Mouse (Mus musculus) limb, embryonic 14.5 days (tissue): Measurements from ENCODE around the gene Cachd1. TPM values are rescaled to one million over a fixed set of nuclear protein-coding genes. Genes with fewer than 3 reads are reported as not detected.

Experiments
- ATAC-seq: fragments of 200-750 bp; cut with Nextera tagmentation; 2 replicates; pipeline ENCODE4 v1.8.0; 2017; ENCODE audit warnings: low read depth, moderate number of reproducible peaks, moderate TSS enrichment; ENCODE audit not compliant: low FRiP score
- DNase-seq: peaks from one replicate; pipeline ENCODE4 v3.0.0-alpha.2; 2015; ENCODE audit warnings: low spot score
- H3K27ac ChIP-seq: fragments of 300-500 bp; sonication (generic); replicated peaks from 2 replicates; pipeline ENCODE4 v1.5.1; 2014; ENCODE audit warnings: low read depth, mild to moderate bottlenecking, low read length, moderate library complexity, mixed read lengths
- H3K27me3 ChIP-seq: fragments of 300-500 bp; sonication (generic); 2 replicates; pipeline ENCODE4 v1.6.1; 2014; ENCODE audit warnings: low read length, mixed read lengths; ENCODE audit not compliant: control insufficient read depth, insufficient read depth
- H3K36me3 ChIP-seq: fragments of 300-500 bp; sonication (generic); 2 replicates; pipeline ENCODE4 v1.6.1; 2014; ENCODE audit warnings: mild to moderate bottlenecking, low read length, moderate library complexity, mixed read lengths; ENCODE audit not compliant: control insufficient read depth, insufficient read depth
- H3K4me1 ChIP-seq: fragments of 300-500 bp; sonication (generic); 2 replicates; pipeline ENCODE4 v1.6.1; 2014; ENCODE audit warnings: antibody characterized with exemption, low read length, mixed read lengths; ENCODE audit not compliant: control insufficient read depth, insufficient read depth
- H3K4me2 ChIP-seq: fragments of 300-500 bp; sonication (generic); replicated peaks from 2 replicates; pipeline ENCODE4 v1.6.1; 2014; ENCODE audit warnings: low read depth, mild to moderate bottlenecking, low read length, moderate library complexity; ENCODE audit not compliant: severe bottlenecking
- H3K4me3 ChIP-seq: fragments of 300-500 bp; sonication (generic); replicated peaks from 2 replicates; pipeline ENCODE4 v1.5.1; 2014; ENCODE audit warnings: low read length
- H3K9ac ChIP-seq: fragments of 300-500 bp; sonication (generic); 2 replicates; pipeline ENCODE4 v1.6.1; 2014; ENCODE audit warnings: mild to moderate bottlenecking, low read depth, low read length, moderate library complexity; ENCODE audit not compliant: severe bottlenecking
- H3K9me3 ChIP-seq: fragments of 300-500 bp; sonication (generic); 2 replicates; pipeline ENCODE4 v1.6.1; 2016; ENCODE audit warnings: low read length; ENCODE audit not compliant: control insufficient read depth
- POLR2A ChIP-seq: fragments of 200-500 bp; IDR thresholded peaks from 2 replicates; pipeline ENCODE4 v1.8.0; 2012; ENCODE audit warnings: inconsistent platforms, mild to moderate bottlenecking, moderate library complexity, borderline replicate concordance; ENCODE audit not compliant: insufficient read depth, insufficient read length; ENCODE audit errors: extremely low read depth
- WGBS: fragments of 180-500 bp; shearing (Covaris S2); extraction: QIAGEN DNeasy Blood & Tissue Kit; methylation state at CpG from one replicate; pipeline ENCODE4 v1.1.7; 2014; 5-methylcytosine and 5-hydroxymethylcytosine counted together
- polyA plus RNA-seq, 2 experiments: library from polyadenylated mRNA; depleted of rRNA in 1 of 2; stranded (reverse) in 1 of 2; unstranded in 1 of 2; fragments of >200 nt; fragmentation: Nextera tagmentation in 1 of 2; extraction: Ambion mirVana in 1 of 2; gene quantifications; 2 replicates each; pipeline versions ENCODE4 v1.2.1 to v1.2.3; 2012 to 2014

Cachd1 gene
- polyA plus RNA-seq, 2 experiments: 37.3 to 103 TPM

- H3K4me3 ChIP-seq: no peak overlapping the region
- no peaks in the 10 kb centered on the region for H3K27me3 ChIP-seq
- H3K4me2 ChIP-seq: no peak overlapping the region
- H3K9me3 ChIP-seq: no peaks in the 10 kb centered on the region
- H3K9ac ChIP-seq: no peak overlapping the region
- DNase-seq (no peak), ATAC-seq (no peak)
- WGBS: 83% methylated on average over 4 of the region's 4 CpGs
- H3K4me1 ChIP-seq: peaks cover 27% of the 10 kb centered on the region
- peaks cover 6% of the 10 kb centered on the region for H3K36me3 ChIP-seq
- no peak overlapping the region for H3K27ac ChIP-seq
- no peak for TF ChIP-seq POLR2A
These were observed 137.2 kb downstream of the Cachd1 start for GRCm38 (mm10) chr4:100913666-100914065.

DNA sequence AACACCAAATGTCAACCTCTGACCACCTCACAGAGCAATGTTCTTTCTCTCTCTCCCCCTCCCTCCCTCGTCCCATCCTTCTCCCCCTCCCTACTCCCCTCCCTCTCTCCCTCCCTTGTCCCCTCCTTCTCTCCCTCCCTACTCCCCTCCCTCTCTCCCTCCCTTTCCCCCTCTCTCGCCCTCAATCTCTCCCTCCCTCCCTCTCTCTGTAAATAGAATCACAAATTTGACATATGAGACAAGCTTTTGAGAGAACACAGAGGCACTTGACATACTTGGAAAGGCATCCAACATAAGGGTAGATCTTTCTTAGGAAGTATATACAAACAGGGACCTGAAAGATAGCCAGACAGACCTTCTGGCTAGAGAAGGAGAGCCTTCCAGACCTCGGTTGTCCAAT lies 138.1 kb downstream of the Cachd1 start:
- DNase-seq (no peak), ATAC-seq (no peak)
- 52% methylated on average over 3 of the region's 3 CpGs for WGBS
- peaks cover 13% of the 10 kb centered on the region for H3K36me3 ChIP-seq
- peaks cover 22% of the 10 kb centered on the region for H3K4me1 ChIP-seq
- no peak overlapping the region for H3K27ac ChIP-seq
- no peak overlapping the region for H3K4me3 ChIP-seq
- no peak overlapping the region for H3K4me2 ChIP-seq
- no peak overlapping the region for H3K9ac ChIP-seq
- H3K27me3 ChIP-seq: no peaks in the 10 kb centered on the region
- no peaks in the 10 kb centered on the region for H3K9me3 ChIP-seq
- TF ChIP-seq POLR2A: no peak

DNA sequence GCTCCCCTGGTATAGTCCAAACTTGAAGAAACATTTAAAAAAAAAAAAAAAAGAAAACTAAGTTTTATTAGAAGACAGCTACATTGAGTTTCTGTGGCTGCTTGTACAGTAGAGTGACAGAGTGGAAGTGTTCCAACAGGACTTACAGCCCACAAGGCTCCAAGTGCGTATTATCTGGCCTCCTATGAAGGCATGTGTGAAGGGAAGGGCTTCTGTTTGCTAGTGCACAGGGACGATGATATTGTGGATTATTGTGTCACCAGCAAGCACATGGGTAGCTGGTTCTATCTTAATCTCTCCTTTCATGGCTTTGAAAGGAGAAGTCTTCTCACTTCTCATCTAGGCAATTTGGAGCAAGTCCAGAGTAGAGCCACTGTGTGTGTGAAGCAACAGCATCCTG lies 138.6 kb downstream of the Cachd1 start:
- 82% methylated on average over 2 of the region's 2 CpGs for WGBS
- TF ChIP-seq POLR2A: no peak
- Histone ChIP-seq H3K4me3 (no peak overlapping the region), H3K4me1 (peaks cover 17% of the 10 kb centered on the region), H3K9ac (no peak overlapping the region), H3K27me3 (no peaks in the 10 kb centered on the region), H3K9me3 (no peaks in the 10 kb centered on the region), H3K36me3 (peaks cover 14% of the 10 kb centered on the region), H3K27ac (no peak overlapping the region), H3K4me2 (no peak overlapping the region)
- DNase-seq (no peak), ATAC-seq (no peak)

DNA sequence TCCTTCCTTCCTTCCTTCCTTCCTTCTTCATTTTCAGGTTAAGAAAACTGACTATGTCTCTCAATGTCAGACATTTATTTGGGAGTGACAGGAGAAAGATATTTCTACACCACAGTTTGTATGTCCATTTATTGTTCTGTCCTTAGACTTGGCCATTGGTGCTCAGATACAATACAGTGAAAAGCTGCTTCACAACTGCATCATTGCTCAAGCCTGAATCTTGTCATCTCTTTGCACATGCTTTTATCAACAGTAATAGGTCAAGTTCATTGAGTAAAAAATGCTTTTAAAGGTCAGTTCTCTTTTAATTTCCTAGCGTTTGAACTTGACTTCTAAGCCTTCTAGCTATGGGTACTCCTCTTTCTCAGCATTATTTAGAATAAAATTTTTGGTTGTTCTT lies 141.0 kb downstream of the Cachd1 start:
- Histone ChIP-seq H3K36me3 (peaks cover 24% of the 10 kb centered on the region), H3K4me2 (no peak overlapping the region), H3K9ac (no peak overlapping the region), H3K27me3 (no peaks in the 10 kb centered on the region), H3K27ac (no peak overlapping the region), H3K9me3 (no peaks in the 10 kb centered on the region), H3K4me1 (peaks cover 7% of the 10 kb centered on the region), H3K4me3 (no peak overlapping the region)
- TF ChIP-seq POLR2A: no peak
- WGBS: 88% methylated on average over 1 of the region's 1 CpGs
- no peak for ATAC-seq
- DNase-seq: no peak

DNA sequence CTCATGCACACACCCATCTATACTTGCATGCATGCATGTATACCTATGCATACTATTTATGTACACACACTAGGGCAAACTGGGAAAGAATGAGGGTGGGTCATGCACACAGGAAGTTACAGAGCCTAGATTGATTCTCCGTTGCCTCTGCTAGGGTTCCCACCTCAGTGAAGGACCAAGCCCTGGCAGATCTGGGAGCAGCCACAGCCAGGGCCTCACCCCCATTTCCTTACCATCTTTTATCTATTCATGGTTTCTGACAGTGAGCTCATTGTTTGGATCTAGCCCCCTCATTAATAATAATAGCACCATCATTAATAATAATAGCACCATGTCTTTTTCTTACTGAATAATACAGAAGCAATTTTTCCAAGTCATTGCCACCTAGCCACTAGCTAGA lies 143.9 kb downstream of the Cachd1 start:
- ATAC-seq: no peak
- Histone ChIP-seq H3K27me3 (no peaks in the 10 kb centered on the region), H3K36me3 (peaks cover 24% of the 10 kb centered on the region), H3K4me2 (no peak overlapping the region), H3K9ac (no peak overlapping the region), H3K9me3 (no peaks in the 10 kb centered on the region), H3K4me1 (peaks cover 31% of the 10 kb centered on the region), H3K27ac (no peak overlapping the region), H3K4me3 (no peak overlapping the region)
- WGBS: 90% methylated on average over 1 of the region's 1 CpGs
- no peak for DNase-seq
- TF ChIP-seq POLR2A: no peak
